Mouse (Mus musculus) MEL (cell line): ENCODE measurements around the gene Rplp0. TPM values are rescaled to one million over a fixed set of nuclear protein-coding genes. Genes with fewer than 3 reads are reported as not detected.
A peak's percentile ranks its signal among the peaks of the same experiment; 100 is the strongest.

Experiments
- DNase-seq: peaks from one replicate; pipeline ENCODE4 v3.0.0; 2011; ENCODE audit warnings: low read depth, low spot score
- H3K27ac ChIP-seq: 2 replicates; pipeline ENCODE4 v1.5.1; 2012; ENCODE audit warnings: low read depth, mild to moderate bottlenecking, control low read depth, low read length, moderate library complexity; ENCODE audit not compliant: control insufficient read depth
- H3K27me3 ChIP-seq, 2 experiments: fragments of 150-350 bp in 1 of 2; sonication (generic) in 1 of 2; 2 replicates each; pipeline ENCODE4 v1.6.1; 2012; ENCODE audit warnings: low read length in 2 of 2, mild to moderate bottlenecking in 2 of 2, improper control_type of control experiment in 1 of 2, moderate library complexity in 1 of 2; ENCODE audit not compliant: insufficient read depth in 2 of 2, control insufficient read depth in 1 of 2
- H3K36me3 ChIP-seq, 2 experiments: 2 replicates each; pipeline ENCODE4 v1.6.1; 2012 to 2014; ENCODE audit warnings: low read length in 2 of 2, improper control_type of control experiment in 1 of 2, inconsistent platforms in 1 of 2, mild to moderate bottlenecking in 1 of 2; ENCODE audit not compliant: insufficient read depth in 2 of 2, control insufficient read depth in 1 of 2
- H3K4me1 ChIP-seq, 2 experiments: fragments of 150-350 bp in 1 of 2; sonication (generic) in 1 of 2; 2 replicates each; pipeline ENCODE4 v1.6.1; 2012; ENCODE audit warnings: low read length in 2 of 2, improper control_type of control experiment in 1 of 2, mild to moderate bottlenecking in 1 of 2; ENCODE audit not compliant: insufficient read depth in 2 of 2, control insufficient read depth in 1 of 2
- H3K4me3 ChIP-seq, 2 experiments: fragments of 150-350 bp in 1 of 2; sonication (generic) in 1 of 2; 2 replicates each; pipeline ENCODE4 v1.5.1; 2012; ENCODE audit warnings: low read depth in 2 of 2, low read length in 2 of 2, mild to moderate bottlenecking in 2 of 2, moderate library complexity in 2 of 2, control low read depth in 1 of 2, improper control_type of control experiment in 1 of 2; ENCODE audit not compliant: control insufficient read depth in 1 of 2, insufficient read depth in 1 of 2
- H3K79me2 ChIP-seq: 2 replicates; pipeline ENCODE4 v1.6.1; 2012; ENCODE audit warnings: mild to moderate bottlenecking, low read length, moderate library complexity; ENCODE audit not compliant: control insufficient read depth, poor library complexity, insufficient read depth
- H3K9ac ChIP-seq: 2 replicates; pipeline ENCODE4 v1.6.1; 2012; ENCODE audit warnings: low read depth, mild to moderate bottlenecking, control low read depth, low read length, moderate library complexity; ENCODE audit not compliant: control insufficient read depth, poor library complexity, severe bottlenecking
- H3K9me3 ChIP-seq: fragments of 150-350 bp; sonication (generic); replicated peaks from 2 replicates; pipeline ENCODE4 v1.6.1; 2012; ENCODE audit warnings: mild to moderate bottlenecking, low read length, improper control_type of control experiment, moderate library complexity; ENCODE audit not compliant: insufficient read depth
- BHLHE40 ChIP-seq: IDR thresholded peaks from 2 replicates; pipeline ENCODE4 v1.6.1; 2012; ENCODE audit warnings: low read depth, mild to moderate bottlenecking, inconsistent platforms, low read length, improper control_type of control experiment, borderline replicate concordance
- CHD1 ChIP-seq: IDR thresholded peaks from 2 replicates; pipeline ENCODE4 v1.6.1; 2012; ENCODE audit warnings: low read depth, mild to moderate bottlenecking, inconsistent platforms, low read length, improper control_type of control experiment
- CHD2 ChIP-seq: IDR thresholded peaks from 2 replicates; pipeline ENCODE4 v1.6.1; 2011; ENCODE audit warnings: low read length, improper control_type of control experiment
- CTCF ChIP-seq, 3 experiments: IDR thresholded peaks in 2 of 3; conservative IDR thresholded peaks in 1 of 3; 2 replicates each; pipeline ENCODE4 v1.5.1; 2011 to 2012; ENCODE audit warnings: low read length in 3 of 3, low read depth in 2 of 3, mild to moderate bottlenecking in 2 of 3, improper control_type of control experiment in 1 of 3, inconsistent platforms in 1 of 3, mixed read lengths in 1 of 3, moderate library complexity in 1 of 3; ENCODE audit not compliant: control insufficient read depth in 1 of 3, insufficient read depth in 1 of 3, poor library complexity in 1 of 3, severe bottlenecking in 1 of 3
- E2F4 ChIP-seq: IDR thresholded peaks from 2 replicates; pipeline ENCODE4 v1.6.1; 2011; ENCODE audit warnings: low read depth, low read length, improper control_type of control experiment, borderline replicate concordance
- ELF1 ChIP-seq: IDR thresholded peaks from 2 replicates; pipeline ENCODE4 v1.6.1; 2014; ENCODE audit warnings: low read depth, mild to moderate bottlenecking, inconsistent platforms, low read length, improper control_type of control experiment, moderate library complexity
- EP300 ChIP-seq, 2 experiments: IDR thresholded peaks; 2 replicates each; pipeline ENCODE4 v1.6.1; 2011; ENCODE audit warnings: improper control_type of control experiment in 2 of 2, low read length in 2 of 2, low read depth in 1 of 2, mild to moderate bottlenecking in 1 of 2
- ETS1 ChIP-seq: IDR thresholded peaks from 2 replicates; pipeline ENCODE4 v1.6.1; 2012; ENCODE audit warnings: low read depth, mild to moderate bottlenecking, inconsistent platforms, low read length, improper control_type of control experiment, moderate library complexity
- GABPA ChIP-seq: IDR thresholded peaks from 2 replicates; pipeline ENCODE4 v1.6.1; 2012; ENCODE audit warnings: low read depth, mild to moderate bottlenecking, inconsistent platforms, low read length, improper control_type of control experiment, moderate library complexity
- HCFC1 ChIP-seq: IDR thresholded peaks from 2 replicates; pipeline ENCODE4 v1.6.1; 2012; ENCODE audit warnings: low read depth, mild to moderate bottlenecking, inconsistent platforms, low read length, improper control_type of control experiment, moderate library complexity
- JUND ChIP-seq: IDR thresholded peaks from 2 replicates; pipeline ENCODE4 v1.6.1; 2011; ENCODE audit warnings: low read depth, mild to moderate bottlenecking, improper control_type of control experiment, low read length
- KAT2A ChIP-seq: conservative IDR thresholded peaks from 2 replicates; pipeline ENCODE4 v1.6.1; 2012; ENCODE audit warnings: low read depth, low read length, improper control_type of control experiment, inconsistent platforms
- MAFK ChIP-seq: IDR thresholded peaks from 2 replicates; pipeline ENCODE4 v1.6.1; 2011; ENCODE audit warnings: low read depth, mild to moderate bottlenecking, low read length, improper control_type of control experiment, borderline replicate concordance
- MAX ChIP-seq: IDR thresholded peaks from 2 replicates; pipeline ENCODE4 v1.6.1; 2011; ENCODE audit warnings: low read length, improper control_type of control experiment
- MXI1 ChIP-seq: IDR thresholded peaks from 2 replicates; pipeline ENCODE4 v1.6.1; 2011; ENCODE audit warnings: mild to moderate bottlenecking, low read depth, low read length, improper control_type of control experiment
- POLR2A ChIP-seq, 2 experiments: IDR thresholded peaks; 2 replicates each; pipeline ENCODE4 v1.6.1; 2011 to 2012; ENCODE audit warnings: low read length in 2 of 2, mild to moderate bottlenecking in 2 of 2, control low read depth in 1 of 2, improper control_type of control experiment in 1 of 2, low read depth in 1 of 2, moderate library complexity in 1 of 2; ENCODE audit not compliant: control insufficient read depth in 1 of 2, insufficient read depth in 1 of 2, poor library complexity in 1 of 2
- POLR2AphosphoS5 ChIP-seq: IDR thresholded peaks from 2 replicates; pipeline ENCODE4 v1.6.1; 2012; ENCODE audit warnings: low read depth, borderline replicate concordance, mild to moderate bottlenecking, inconsistent platforms, low read length, moderate library complexity, mixed read lengths
- RAD21 ChIP-seq: IDR thresholded peaks from 2 replicates; pipeline ENCODE4 v1.6.1; 2011; ENCODE audit warnings: mild to moderate bottlenecking, low read depth, low read length, improper control_type of control experiment
- RCOR1 ChIP-seq: IDR thresholded peaks from 2 replicates; pipeline ENCODE4 v1.6.1; 2012; ENCODE audit warnings: low read depth, mild to moderate bottlenecking, inconsistent platforms, low read length, improper control_type of control experiment
- SIN3A ChIP-seq: IDR thresholded peaks from 2 replicates; pipeline ENCODE4 v1.6.1; 2012; ENCODE audit warnings: low read length, improper control_type of control experiment, inconsistent platforms
- SMC3 ChIP-seq: IDR thresholded peaks from 2 replicates; pipeline ENCODE4 v1.6.1; 2011; ENCODE audit warnings: low read depth, low read length, improper control_type of control experiment
- TAL1 ChIP-seq: IDR thresholded peaks from 2 replicates; pipeline ENCODE4 v1.6.1; 2012; ENCODE audit warnings: mild to moderate bottlenecking, inconsistent platforms, low read length, moderate library complexity, mixed read lengths
- TCF12 ChIP-seq: IDR thresholded peaks from 2 replicates; pipeline ENCODE4 v1.6.1; 2014; ENCODE audit warnings: low read depth, mild to moderate bottlenecking, inconsistent platforms, low read length, improper control_type of control experiment, moderate library complexity
- UBTF ChIP-seq: IDR thresholded peaks from 2 replicates; pipeline ENCODE4 v1.6.1; 2012; ENCODE audit warnings: low read depth, mild to moderate bottlenecking, inconsistent platforms, low read length, improper control_type of control experiment, moderate library complexity, borderline replicate concordance; ENCODE audit not compliant: insufficient read depth
- USF1 ChIP-seq: IDR thresholded peaks from 2 replicates; pipeline ENCODE4 v1.6.1; 2014; ENCODE audit warnings: low read depth, mild to moderate bottlenecking, inconsistent platforms, low read length, improper control_type of control experiment, moderate library complexity
- USF2 ChIP-seq, 2 experiments: IDR thresholded peaks; 2 replicates each; pipeline ENCODE4 v1.6.1; 2011 to 2012; ENCODE audit warnings: improper control_type of control experiment in 2 of 2, low read length in 2 of 2, borderline replicate concordance in 1 of 2, inconsistent platforms in 1 of 2, low read depth in 1 of 2, mild to moderate bottlenecking in 1 of 2; ENCODE audit not compliant: insufficient read depth in 1 of 2
- ZC3H11A ChIP-seq: IDR thresholded peaks from 2 replicates; pipeline ENCODE4 v1.6.1; 2012; ENCODE audit warnings: low read depth, mild to moderate bottlenecking, inconsistent platforms, low read length, improper control_type of control experiment
- ZMIZ1 ChIP-seq: IDR thresholded peaks from 2 replicates; pipeline ENCODE4 v1.6.1; 2012; ENCODE audit warnings: low read depth, mild to moderate bottlenecking, inconsistent platforms, low read length, improper control_type of control experiment, moderate library complexity
- ZNF384 ChIP-seq: IDR thresholded peaks from 2 replicates; pipeline ENCODE4 v1.6.1; 2012; ENCODE audit warnings: low read depth, mild to moderate bottlenecking, inconsistent platforms, low read length, improper control_type of control experiment
- polyA plus RNA-seq, 2 experiments: library from polyadenylated mRNA; stranded (reverse) in 1 of 2; unstranded in 1 of 2; fragments of >175 nt in 1 of 2; fragments of >200 nt in 1 of 2; gene quantifications; 2 replicates each; pipeline versions ENCODE4 v1.2.1 to v1.2.4; 2012; ENCODE audit warnings: low replicate concordance in 2 of 2, low read depth in 1 of 2; ENCODE audit not compliant: insufficient read length in 2 of 2, insufficient read depth in 1 of 2, missing spikeins in 1 of 2
- total RNA-seq: library from RNA; depleted of rRNA; stranded (reverse); fragments of 300-350 nt; gene quantifications from 2 replicates; pipeline ENCODE4 v1.2.3, GENCODE M21; 2012

Gene Rplp0
- total and polyA plus RNA-seq, 3 experiments = 3,028 to 4,164 (median 3,294) TPM

DNA sequence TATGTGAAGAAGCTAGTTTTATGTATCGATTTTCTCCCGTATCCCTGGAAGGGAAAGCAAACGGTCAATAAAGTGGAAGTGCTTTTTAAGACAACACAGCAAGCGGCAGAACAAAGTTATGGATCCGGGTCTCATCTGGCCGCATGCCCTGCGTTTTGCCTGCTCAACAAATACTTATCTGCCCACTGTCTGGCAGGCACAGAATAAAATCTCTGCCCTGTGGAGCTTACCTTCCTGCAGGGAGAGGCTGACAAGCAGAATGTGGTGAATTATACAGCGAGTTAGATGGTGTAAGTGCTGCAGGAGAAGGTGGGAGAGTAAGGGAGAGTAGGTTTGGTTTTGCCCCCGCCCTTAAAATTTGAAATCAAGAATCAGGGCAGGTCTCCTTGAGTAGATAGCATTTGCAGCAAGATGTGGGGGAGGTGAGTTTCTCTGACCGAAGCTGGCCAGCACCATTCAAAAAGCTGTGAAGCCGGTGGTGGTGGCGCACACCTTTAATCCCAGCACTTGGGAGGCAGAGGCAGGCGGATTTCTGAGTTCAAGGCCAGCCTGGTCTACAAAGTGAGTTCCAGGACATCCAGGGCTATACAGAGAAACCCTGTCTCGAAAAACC is 979 bp upstream of the Rplp0 start:
- H3K9ac ChIP-seq = no peak overlapping the region
- H3K4me3 ChIP-seq = no peak overlapping the region
- TF ChIP-seq JUND (no peak), KAT2A (no peak), SIN3A (no peak), USF2 (IDR thresholded peaks at IDR 0.05; ENCODE audit: borderline replicate concordance in 1 of 2, insufficient read depth in 1 of 2, low read depth in 1 of 2, low read length in 2 of 2) (no peak), CHD1 (no peak), RAD21 (no peak), CTCF (IDR thresholded peaks at IDR 0.05 in 2 of 3, conservative IDR thresholded peaks at IDR 0.05 in 1 of 3; ENCODE audit: control insufficient read depth in 1 of 3, insufficient read depth in 1 of 3, low read depth in 2 of 3, low read length in 3 of 3, poor library complexity in 1 of 3, severe bottlenecking in 1 of 3) (no peak), MXI1 (no peak), ZMIZ1 (no peak), MAX (no peak), USF1 (no peak), BHLHE40 (no peak), TAL1 (no peak), HCFC1 (no peak)
- H3K9me3 ChIP-seq = no peaks in the 10 kb centered on the region
- peaks cover 0 to 10% of the 10 kb centered on the region in 2 experiments; a peak in 1 of 4 replicates for H3K4me1 ChIP-seq
- H3K27ac ChIP-seq = no peak overlapping the region
- DNase-seq = no peak
- H3K79me2 ChIP-seq = peaks cover 32% of the 10 kb centered on the region
- H3K36me3 ChIP-seq = peaks cover 4 to 11% of the 10 kb centered on the region in 2 experiments; a peak in 3 of 4 replicates
- no peaks in the 10 kb centered on the region for H3K27me3 ChIP-seq

DNA sequence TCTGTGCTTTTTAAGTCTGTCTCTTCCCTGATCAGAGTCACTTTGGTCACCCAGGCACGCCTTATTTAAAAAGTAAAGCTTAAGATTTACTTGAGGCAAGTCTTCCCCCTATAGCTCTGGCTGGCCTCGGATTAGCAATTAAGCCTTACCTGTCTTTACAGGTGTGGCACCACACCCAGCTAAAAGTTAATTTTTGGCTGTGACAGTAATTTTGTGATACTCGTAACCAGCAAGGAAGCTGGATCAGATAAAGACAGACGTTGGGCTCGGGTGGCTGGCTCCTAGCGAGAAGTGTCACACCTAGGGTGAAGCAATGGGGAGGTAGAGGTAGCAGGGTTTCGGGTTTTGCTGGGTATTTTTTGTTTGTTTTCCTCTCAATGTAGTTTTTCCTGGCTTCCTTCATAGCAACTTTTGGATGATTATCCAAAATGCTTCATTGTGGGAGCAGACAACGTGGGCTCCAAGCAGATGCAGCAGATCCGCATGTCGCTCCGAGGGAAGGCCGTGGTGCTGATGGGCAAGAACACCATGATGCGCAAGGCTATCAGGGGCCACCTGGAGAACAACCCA is 1.2 kb downstream of the Rplp0 start:
- Histone ChIP-seq H3K36me3 (peaks cover 6 to 11% of the 10 kb centered on the region in 2 experiments), H3K4me1 (peaks cover 0 to 10% of the 10 kb centered on the region in 2 experiments; a peak in 1 of 4 replicates), H3K4me3 (peak overlapping the region; percentile 96 to 99), H3K9me3 (no peaks in the 10 kb centered on the region), H3K27me3 (no peaks in the 10 kb centered on the region), H3K9ac (peak overlapping the region; percentile 96), H3K27ac (peak overlapping the region; percentile 96), H3K79me2 (peaks cover 38% of the 10 kb centered on the region)
- DNase-seq = peak; percentile 66
- TF ChIP-seq ZNF384 = no peak
- TF ChIP-seq RCOR1 = no peak
- TF ChIP-seq SIN3A = peak; percentile 41; the same call in 1 of the 2 replicates
- TF ChIP-seq KAT2A = no peak
- peak; percentile 9; the same call in 1 of the 2 replicates for TF ChIP-seq ZMIZ1
- TF ChIP-seq POLR2AphosphoS5 = no peak
- TF ChIP-seq SMC3 = no peak
- no peak for TF ChIP-seq BHLHE40
- TF ChIP-seq E2F4 = no peak
- no peak for TF ChIP-seq ELF1
- TF ChIP-seq EP300 (IDR thresholded peaks at IDR 0.05; ENCODE audit: low read depth in 1 of 2, low read length in 2 of 2) = no peak
- no peak for TF ChIP-seq JUND
- no peak for TF ChIP-seq POLR2A (IDR thresholded peaks at IDR 0.05; ENCODE audit: control insufficient read depth in 1 of 2, insufficient read depth in 1 of 2, low read depth in 1 of 2, low read length in 2 of 2, poor library complexity in 1 of 2)
- TF ChIP-seq HCFC1 = no peak
- TF ChIP-seq MAFK = no peak
- no peak for TF ChIP-seq TAL1
- TF ChIP-seq ETS1 = no peak
- no peak for TF ChIP-seq TCF12
- TF ChIP-seq GABPA = no peak
- no peak for TF ChIP-seq UBTF
- TF ChIP-seq ZC3H11A = no peak
- TF ChIP-seq MAX = no peak
- TF ChIP-seq CHD1 = peak; percentile 89; the same call in 1 of the 2 replicates
- peak; percentile 66; the same call in 1 of the 2 replicates for TF ChIP-seq MXI1
- TF ChIP-seq CHD2 = no peak
